Mouse (Mus musculus) adipose tissue, adult 10 weeks (tissue): ENCODE measurements around the gene Nfe2. TPM values are rescaled to one million over a fixed set of nuclear protein-coding genes. Genes with fewer than 3 reads are reported as not detected.

Experiments used
- polyA plus RNA-seq: library from polyadenylated mRNA; stranded (reverse); fragments of 350-450 nt; fragmentation: Illumina TruSeq; extraction: RNeasy Lipid Tissue Mini Kit (QIAGEN cat#74804); gene quantifications from one replicate; pipeline ENCODE4 v1.2.3, GENCODE M21; 2014; ENCODE audit warnings: low read depth, low replicate concordance

Nfe2 gene
- polyA plus RNA-seq: 0.68 TPM

DNA sequence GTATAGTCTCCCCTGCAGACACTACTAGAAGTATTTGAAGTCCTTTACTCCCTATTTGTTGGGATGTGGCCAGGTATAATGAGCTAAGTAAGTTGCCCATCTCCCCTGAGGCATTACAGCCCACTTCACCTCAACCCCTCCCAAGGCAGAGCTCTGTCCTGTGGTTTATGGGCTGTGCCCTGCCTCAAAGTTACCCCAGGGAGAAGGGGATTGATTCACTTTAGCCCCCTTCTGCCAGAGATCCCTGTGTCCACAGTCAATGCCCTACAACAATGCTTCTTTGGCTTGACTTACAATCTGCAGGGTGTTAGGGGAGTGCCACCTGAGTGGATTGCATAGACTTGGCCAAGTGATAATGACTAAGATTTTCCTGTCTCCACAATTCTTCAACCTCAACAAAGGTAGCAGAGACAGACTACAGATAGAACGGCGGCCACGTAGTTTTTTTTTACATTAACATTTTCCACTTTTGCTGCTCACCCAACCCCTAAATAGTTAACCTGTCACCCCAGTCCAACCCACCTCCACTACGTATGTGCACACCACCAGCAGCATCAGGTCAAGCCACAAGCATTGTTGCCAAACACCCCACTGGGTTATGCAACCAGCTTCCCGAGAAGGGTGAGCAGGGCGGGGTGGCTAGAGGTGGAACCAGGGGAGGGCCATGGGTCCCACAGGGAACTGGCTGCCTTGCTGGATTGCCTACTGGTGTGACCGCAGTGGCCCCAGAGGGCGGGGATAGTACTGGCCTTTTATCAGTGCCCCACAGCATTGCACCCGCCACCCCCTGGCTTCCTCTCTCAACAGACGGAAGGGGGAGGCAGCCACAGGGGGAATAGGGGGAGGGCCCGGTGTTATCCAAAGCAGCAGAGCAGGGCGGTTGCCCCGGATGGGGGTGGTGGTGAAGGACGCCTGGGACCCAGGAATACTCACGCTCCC is at the start of gene Nfe2:
Nfe2 (minus strand) TSS at position 614 of the 939 bp plus-strand sequence.

DNA sequence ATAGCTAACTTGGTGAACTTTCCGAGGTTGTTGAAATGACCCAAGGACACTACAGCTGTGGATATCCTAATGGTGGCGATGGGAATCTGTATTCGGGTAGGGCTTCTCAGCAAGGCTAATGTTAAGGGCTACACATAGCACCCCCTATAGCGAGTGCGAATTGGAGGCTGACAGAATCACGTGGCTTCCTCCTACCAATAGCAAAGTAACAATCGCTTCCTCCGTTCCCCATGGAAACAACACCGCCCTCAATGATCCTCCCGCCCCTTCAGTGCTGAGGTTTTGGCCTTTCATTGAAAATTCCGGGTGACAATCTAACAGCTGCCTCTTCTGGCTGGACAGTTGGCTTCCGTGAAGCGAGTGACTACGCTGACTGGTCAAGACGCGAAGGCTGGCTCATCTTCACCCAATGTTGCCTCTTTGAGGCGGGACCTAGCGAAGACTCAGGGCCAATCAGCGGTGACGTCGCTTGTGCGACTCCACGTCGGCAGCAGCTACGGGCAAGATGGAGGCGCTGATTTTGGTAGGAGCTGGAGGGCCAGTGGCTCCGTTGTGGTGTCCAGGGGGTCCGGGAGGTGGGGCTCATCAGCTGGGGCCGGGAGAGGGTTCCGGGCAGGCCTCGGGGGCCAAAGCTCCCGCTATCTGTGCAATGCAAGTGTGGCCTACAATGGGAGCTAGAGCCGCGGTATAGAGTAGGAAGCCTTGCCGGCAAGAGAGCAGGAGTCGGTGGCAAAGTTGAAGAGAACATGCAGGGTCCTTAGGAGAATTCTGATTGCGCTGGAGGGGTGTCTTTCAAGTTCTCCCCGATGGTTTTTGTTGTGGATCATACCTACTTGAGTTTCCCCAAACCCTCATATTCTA is 14.4 kb upstream of the Nfe2 start, which contains the start of gene Copz1:
Copz1 (plus strand) TSS at position 296 of the 861 bp plus-strand sequence.

DNA sequence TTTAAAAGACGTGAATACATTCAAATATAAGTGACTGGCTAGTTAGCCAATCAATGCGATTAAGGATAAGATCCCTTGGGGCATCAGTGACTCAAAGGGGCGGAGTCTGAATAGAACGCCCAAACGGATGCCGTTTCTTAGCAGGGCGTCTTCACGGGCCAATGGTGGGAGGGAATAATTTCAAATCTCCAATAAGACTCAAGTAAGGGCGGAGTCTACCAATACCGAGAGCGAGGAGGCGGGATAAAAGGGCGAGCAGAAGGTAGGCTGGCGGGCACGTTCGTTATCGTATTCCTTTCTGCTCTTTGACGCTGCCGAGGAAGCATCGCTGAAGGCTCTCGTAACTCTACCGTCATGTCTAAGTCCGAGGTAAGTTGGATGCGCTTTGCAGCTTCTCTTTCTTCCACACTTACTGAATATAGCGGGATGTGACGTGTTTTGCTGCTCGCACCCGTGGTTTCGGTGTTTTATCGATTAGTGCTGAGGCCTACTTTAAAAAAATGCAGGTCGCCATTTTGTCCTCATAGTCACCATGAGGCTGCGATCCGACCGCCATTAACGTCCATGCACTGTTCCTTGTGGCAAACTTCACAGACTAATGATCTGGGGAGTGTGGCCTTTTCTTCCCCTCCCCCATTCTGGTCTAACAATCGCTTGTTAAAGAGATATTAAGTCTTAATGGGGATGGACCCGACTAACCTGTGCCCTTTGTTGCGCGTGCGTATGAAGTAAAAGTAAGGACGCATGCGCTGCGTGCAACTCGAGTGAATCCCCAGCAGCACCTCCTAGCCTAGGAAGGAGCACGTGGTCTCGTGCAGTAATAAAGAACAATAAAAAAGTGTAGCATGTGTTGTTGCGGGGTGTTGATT is 17.8 kb downstream of the Nfe2 start, which contains the start of gene Hnrnpa1:
Hnrnpa1 (plus strand) TSS at position 273 of the 869 bp plus-strand sequence.

DNA sequence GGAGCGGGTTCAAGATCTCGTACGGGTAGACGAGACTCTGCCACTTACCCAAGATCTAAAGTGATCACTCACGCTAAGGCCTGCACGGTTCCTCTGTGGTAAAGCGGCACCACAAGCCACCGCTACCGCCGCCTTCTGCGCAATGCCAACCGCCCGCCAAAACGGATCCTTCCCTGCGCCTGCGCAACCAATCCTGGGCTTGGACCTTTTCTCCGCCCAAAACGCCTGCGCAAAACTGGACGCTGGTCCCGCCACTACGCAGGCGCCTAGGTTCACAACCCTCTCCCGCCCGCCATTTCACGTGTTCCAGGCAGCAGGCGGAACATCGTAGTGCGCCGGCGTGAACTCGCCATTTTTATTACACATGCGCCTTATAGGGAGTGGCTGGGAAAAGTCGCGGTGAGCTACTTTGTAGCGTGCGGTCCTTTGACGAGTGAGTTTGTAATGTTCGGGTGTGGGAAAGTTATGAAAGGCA is 18.5 kb downstream of the Nfe2 start, which contains the start of gene Cbx5:
Cbx5 (minus strand) TSS at position 132 of the 475 bp plus-strand sequence.

Other genes starting within 250 kb of the Nfe2 start
- 11.1 TPM for gene Hoxc4, start 239.5 kb downstream of the Nfe2 start, polyA plus RNA-seq
- 13.3 TPM for gene Smug1, start 91.3 kb downstream of the Nfe2 start, polyA plus RNA-seq
- 53.6 TPM for gene Cbx5, start 18.6 kb downstream of the Nfe2 start, polyA plus RNA-seq
- gene Hnrnpa1, start 18.0 kb downstream of the Nfe2 start, polyA plus RNA-seq: 282 TPM
- gene Copz1, start 14.3 kb upstream of the Nfe2 start, polyA plus RNA-seq: 134 TPM
- 0.63 TPM for gene Gpr84, start 52.2 kb upstream of the Nfe2 start, polyA plus RNA-seq
- 27.2 TPM for gene Zfp385a, start 81.7 kb upstream of the Nfe2 start, polyA plus RNA-seq
- 14.1 TPM for gene Itga5, start 108.4 kb upstream of the Nfe2 start, polyA plus RNA-seq
- 9.4 TPM for gene Gtsf1, start 172.1 kb upstream of the Nfe2 start, polyA plus RNA-seq
- 3.1 TPM for gene Gtsf2, start 190.1 kb upstream of the Nfe2 start, polyA plus RNA-seq
- gene Nckap1l, start 195.4 kb upstream of the Nfe2 start, polyA plus RNA-seq: 11.8 TPM
- gene Pde1b, start 244.6 kb upstream of the Nfe2 start, polyA plus RNA-seq: 5.9 TPM